Mouse (Mus musculus): ENCODE measurements around the gene Col4a2.

The Col4a2 gene

DNA sequence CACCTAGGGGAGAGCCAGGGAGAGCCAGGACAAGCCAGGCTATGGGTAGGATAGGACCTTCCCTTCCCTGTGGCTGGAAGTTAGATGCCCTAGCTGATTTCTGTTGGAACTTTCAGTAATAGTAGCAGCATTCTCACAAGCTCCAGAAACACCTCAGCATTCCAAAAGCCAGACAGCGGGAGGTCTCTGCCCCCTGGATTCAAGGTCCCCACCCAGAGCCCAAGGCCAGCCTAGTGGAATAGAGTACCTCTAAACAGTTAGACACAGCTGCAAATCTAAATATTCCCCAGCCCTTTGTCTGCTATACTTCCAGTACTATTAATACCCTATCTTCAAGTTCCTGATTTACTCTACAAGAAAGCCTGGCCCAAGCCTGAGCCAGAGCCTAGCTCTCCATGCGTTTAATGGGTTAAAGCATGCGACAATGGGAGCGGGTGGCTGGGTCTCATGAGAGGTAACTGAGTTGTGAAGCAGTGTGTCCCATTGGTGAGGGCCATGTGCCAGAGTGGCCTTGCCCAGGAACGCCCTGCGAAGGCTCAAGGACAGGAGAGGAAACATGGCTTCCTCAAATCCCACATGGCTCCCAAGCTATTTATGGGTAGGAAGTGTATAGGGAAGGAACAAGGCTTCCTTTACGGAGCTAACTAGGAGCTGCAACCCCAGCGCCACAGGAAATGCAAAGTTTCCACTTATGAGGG is 15.3 kb upstream of the Col4a2 start:
- no peak for DNase-seq

DNA sequence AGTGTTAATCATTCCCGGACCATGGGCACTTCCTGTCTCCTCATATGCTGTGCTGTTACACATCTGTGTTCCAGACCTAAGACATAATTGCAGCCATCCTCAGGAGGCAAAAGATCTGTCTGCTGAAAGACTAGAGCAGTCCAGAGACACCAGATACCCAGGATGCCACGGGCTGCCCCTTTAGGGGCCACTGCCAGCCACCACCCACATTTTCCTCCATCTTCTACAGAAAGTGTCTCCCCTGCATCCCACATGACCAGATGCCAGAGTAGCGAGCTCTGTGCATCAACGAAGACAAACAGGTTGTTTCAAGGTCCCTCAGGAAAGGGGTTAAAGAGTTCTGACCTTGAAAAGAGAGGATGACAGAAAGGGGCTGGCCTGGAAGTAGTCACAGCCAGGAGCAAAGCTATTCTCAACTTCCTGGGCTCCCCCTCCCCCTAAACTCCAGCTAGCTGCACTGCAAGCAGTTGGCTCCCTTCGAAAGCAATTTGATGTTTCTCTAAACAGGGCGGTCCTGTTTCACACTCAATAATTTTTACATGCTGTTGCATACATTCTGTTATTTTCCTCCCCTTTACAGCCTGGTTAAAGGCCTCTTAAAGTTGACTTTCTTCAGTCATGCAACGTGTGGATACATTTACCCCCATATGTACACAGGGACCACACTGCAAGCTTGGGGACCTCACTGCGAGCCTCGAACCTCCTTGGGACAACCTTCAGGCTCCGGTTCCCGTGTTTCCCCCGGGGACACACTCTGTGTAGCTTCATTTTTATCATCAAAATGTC is 13.9 kb upstream of the Col4a2 start:
- no peak for DNase-seq

DNA sequence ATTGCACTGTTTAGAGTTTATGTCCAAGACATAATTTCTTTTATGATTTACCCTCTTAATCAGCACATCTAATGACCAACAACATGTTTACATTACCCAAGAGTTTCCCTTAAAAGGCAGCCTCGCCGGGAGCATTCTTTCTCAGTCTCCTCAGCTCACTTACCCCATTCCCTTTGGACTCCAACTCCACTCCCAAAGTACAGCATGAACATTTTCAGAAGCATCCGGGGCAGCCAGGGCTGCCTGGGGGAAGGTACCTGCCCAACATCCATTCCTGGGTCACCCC is 13.3 kb upstream of the Col4a2 start:
- DNase-seq, result no peak

GRCm38 (mm10) chr8:11300436-11300835 is 12.2 kb upstream of the Col4a2 start:
- DNase-seq, result no peak

- DNase-seq, result no peak
Measured at GRCm38 (mm10) chr8:11304027-11304601, 8.5 kb upstream of the Col4a2 start.

DNA sequence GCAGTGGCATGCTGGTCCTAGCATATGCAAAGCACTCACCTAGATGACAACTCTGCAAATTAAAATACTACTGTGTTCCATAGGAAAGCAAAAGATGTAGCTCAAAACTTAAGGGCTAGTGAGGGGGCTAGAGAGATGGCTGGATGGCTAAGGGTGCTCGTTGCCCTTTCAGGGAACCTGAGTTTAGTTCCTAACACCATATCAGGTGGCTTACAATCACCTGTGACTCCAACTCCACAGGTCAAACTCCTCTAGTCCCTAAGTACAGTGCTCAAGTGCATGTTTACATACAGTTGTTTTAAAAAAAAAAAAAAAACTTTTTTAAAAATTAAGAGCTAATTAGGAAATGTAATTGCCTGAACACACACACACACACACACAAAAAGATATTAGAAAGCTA is 7.1 kb upstream of the Col4a2 start:
- DNase-seq, result no peak

GRCm38 (mm10) chr8:11307451-11307850 is 5.2 kb upstream of the Col4a2 start:
- no peak for DNase-seq

DNA sequence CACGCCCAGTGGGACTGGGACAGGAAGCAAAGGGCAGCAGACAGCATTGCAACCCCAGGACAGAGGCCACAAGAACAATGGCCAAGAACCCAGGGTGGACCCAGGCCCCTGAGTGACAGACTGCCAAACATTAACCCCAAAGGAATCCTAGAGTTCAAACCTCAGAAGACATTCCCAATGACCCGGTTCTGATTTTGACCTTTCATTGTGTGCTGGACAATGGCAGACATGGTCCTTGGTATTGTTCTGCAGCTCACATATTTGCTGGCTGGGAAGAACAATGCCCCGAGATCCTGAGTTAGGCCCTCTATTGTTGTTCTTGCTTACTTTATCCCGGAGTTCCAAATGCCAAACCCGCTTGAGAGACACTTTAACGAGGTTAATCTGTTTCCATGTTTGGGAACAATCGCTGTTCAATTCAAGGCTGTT is 4.0 kb upstream of the Col4a2 start:
- DNase-seq, result no peak

GRCm38 (mm10) chr8:11309226-11309625 is 3.4 kb upstream of the Col4a2 start:
- DNase-seq, result no peak

DNA sequence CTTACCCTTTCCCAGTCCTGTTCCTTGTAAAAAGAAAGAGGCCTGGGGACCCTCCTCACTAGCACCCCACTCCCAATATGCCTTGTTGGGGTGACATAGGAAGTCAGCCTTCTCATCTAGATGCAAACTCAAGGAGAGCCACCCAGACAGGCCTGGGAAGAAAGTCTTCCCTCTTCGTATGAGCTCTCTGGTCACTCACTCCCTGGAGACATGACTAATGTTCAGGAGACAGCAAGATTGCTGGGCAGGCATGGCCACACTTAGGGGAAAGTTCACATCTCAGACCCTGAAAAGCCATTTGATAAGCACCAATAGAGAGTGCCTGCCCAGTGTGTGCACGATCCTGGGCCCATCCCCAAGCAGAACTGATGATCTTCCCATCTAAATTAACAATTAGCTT is 2.6 kb upstream of the Col4a2 start:
- no peak for DNase-seq

DNA sequence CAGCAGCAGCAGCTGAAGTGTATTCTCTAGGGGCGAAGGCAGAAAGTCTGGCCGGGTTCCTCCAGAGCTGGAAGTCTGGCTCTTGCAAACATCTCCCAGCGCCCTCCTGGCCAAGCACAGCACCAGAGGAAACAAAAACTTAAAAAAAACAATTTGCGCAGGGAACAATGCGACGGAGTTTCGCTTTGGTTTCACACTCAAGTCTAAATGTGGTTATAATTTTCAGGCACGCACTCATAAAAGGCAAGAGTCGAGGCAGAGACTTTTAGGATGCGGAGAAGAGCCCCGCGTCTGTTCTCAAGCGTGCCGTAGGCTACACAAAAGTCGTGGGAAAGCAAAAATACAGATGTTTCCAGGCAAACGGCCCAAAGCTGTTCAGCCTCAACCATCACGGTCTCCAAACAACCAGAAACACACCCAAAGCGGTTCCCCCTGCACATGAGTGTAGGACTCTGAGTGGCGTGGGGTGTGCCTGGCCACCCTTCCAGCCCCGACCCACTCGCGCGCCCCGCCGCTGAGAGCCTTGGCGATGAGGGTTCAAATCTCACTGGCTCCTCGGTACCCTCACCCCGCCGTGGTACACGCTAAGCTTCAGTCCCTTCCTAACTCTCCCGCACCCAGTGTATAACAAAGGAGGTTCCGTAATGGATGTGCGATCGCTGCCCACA is 790 bp upstream of the Col4a2 start:
- no peak for DNase-seq

- DNase-seq, result no peak
Measured at GRCm38 (mm10) chr8:11313176-11314111, 839 bp downstream of the Col4a2 start.

- DNase-seq, result no peak
Measured at GRCm38 (mm10) chr8:11314613-11315012, 2.0 kb downstream of the Col4a2 start.

DNA sequence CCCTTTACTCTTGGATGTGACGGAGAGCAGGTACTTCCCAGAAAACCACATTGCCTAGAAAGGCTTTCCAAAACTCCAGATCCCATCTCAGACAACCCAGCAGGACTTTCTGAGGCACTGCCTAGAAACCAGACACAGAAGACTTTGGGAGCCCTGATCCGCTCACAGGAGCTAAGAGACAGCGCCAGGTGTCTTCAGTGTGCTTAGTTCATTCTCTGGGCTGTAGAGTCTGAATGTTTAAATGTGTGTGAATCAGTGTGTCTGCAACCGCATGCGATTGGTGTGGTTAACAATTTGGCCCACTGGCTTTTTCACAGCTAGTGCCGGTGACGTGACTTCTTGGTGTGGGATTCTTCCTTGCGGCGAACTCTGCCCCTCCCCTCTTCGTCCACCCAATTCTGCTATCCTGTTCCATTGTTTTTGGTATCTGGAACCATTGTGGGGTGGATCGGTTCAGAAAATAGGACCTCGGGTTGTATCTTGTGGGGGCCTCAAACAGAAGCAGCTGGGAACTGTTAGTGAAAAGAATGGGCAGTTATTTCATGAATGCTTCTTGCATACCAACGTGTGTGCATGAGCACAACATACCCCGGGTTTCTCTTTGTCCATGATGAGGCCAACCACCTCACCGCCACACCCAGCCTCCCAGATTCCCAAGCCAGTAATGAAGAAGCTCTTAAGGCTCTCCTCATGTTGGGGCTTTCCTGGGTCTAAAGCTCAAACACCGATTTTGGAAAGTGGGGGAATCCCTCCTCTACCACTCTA is 2.8 kb downstream of the Col4a2 start:
- no peak for DNase-seq

- no peak for DNase-seq
Measured at GRCm38 (mm10) chr8:11316118-11316517, 3.5 kb downstream of the Col4a2 start.

GRCm38 (mm10) chr8:11319405-11319804 is 6.8 kb downstream of the Col4a2 start:
- DNase-seq, result no peak

DNA sequence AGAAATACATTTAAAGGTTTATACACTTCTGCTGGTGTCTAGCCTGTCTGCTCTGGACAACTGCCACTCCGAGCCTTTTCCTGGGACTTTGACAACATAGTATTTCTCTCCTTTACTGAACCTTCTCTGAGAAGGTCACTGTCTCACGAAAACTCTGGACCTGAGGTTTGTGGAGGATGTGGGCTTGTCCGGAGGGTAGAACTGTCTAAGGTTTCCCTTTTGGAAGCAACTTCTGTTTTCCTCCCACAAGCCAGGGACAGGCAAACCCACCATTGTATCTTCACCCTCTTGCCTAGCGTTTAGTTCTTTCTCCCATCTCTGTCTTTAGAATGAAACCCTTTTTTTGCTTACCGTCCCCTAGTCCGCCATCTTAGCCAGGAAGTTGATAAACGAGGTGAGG is 9.2 kb downstream of the Col4a2 start:
- no peak for DNase-seq

DNA sequence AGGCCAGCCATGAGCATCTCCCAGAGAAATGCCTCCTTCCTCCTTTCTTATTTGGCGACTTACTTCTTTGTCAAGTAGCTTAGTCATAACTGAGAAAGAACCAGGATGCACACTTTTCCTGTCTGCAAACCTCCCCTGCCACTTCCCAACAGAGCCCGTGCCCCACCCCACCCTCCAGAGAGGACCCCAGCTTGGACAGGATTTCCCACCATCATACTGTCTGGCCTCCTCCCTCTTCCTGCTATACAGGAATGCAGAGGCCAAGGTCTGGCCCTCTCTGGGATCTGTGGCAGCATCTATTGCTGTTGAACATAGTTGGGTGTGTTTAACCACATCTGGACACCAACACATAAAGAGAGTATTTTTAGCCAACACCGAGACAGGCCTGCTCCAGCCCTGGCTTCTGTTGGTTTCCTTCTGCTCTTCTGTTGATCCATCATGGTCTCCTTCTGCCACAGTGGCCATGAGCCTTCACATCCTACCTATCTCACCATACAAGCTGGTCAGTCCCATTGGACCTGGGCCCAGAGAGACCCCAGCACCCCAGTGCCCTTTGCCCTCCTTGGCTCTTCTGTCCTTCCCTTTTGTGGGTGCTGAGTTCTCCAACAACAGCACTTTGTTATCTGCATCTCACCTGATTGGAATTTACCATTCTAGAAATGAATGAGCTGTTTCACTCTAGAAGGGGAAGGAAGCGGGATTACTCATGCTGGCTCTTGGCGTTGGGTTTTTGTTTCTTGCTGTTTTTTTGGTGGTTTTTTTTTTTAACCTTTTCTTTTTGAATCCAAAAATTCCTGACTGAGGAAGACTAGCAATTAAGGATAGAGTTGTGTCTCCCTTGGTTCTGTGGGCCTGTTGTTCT is 10.3 kb downstream of the Col4a2 start:
- DNase-seq, result no peak

GRCm38 (mm10) chr8:11323681-11324080 is 11.1 kb downstream of the Col4a2 start:
- DNase-seq, result no peak

GRCm38 (mm10) chr8:11324801-11325395 is 12.3 kb downstream of the Col4a2 start:
- no peak for DNase-seq
